Mouse (Mus musculus) urinary bladder, adult 18-20 months (tissue): Measurements from ENCODE around the gene Sfi1.
"Not testable (repeated sequence)": the region's sequence is repeated elsewhere in the genome, so short reads cannot be mapped to it uniquely, and the experiment has no call there.

ENCODE experiments used
- DNase-seq, 2 experiments: peaks; one replicate each; pipeline ENCODE4 v3.0.0; 2022; ENCODE audit warnings: low spot score in 2 of 2, mixed read lengths in 2 of 2

The Sfi1 gene

GRCm38 (mm10) chr11:3104501-3105260 lies 88.6 kb downstream of the Sfi1 start:
- not testable (repeated sequence) for DNase-seq

DNA sequence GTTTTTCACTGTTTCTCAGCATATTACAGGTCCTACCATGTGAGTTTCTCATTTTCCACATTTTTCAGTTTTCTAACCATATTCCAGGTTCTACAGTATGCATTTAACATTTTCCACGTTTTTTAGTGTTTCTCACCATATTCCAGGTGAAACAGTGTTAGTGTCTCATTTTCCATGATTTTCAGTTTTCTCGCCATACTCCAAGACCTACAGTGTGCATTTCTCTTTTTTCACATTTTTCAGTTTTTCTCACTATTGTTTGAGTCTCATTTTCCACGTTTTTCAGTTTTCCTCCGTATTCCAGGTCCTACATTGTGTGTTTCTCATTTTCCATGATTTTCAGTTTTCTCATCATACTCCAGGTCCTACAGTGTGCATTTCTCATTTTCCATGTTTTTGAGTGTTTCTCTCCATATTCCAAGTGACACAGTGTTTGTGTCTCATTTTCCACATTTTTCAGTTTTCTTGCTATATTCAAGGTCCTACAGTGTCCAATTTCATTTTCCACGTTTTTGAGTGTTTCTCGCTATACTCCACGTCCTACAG lies 89.6 kb downstream of the Sfi1 start:
- no peak for DNase-seq

GRCm38 (mm10) chr11:3102626-3103025 lies 90.6 kb downstream of the Sfi1 start:
- DNase-seq = not testable (repeated sequence)

DNA sequence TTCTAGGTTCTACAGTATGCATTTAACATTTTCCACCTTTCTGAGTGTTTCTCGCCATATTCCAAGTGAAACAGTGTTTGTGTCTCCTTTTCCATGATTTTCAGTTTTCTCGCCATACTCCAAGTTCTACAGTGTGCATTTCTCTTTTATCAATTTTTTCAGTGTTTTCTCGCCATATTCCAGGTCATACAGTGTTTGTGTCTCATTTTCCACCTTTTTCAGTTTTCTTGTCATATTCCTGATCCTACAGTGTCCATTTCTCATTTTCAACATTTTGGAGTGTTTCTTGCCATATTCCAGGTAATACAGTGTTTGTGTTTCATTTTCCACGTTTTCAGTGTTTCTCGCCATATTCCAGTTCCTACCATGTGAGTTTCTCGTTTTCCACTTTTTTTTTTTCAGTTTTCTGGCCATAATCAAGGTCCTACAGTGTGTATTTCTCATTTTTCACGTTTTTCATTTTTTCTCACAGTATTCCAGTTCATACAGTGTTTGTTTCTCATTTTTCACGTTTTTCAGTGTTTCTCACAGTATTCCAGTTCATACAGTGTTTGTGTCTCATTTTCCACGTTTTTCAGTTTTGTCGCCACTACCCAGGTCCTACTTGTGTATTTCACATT lies 91.3 kb downstream of the Sfi1 start:
- no peak for DNase-seq

DNA sequence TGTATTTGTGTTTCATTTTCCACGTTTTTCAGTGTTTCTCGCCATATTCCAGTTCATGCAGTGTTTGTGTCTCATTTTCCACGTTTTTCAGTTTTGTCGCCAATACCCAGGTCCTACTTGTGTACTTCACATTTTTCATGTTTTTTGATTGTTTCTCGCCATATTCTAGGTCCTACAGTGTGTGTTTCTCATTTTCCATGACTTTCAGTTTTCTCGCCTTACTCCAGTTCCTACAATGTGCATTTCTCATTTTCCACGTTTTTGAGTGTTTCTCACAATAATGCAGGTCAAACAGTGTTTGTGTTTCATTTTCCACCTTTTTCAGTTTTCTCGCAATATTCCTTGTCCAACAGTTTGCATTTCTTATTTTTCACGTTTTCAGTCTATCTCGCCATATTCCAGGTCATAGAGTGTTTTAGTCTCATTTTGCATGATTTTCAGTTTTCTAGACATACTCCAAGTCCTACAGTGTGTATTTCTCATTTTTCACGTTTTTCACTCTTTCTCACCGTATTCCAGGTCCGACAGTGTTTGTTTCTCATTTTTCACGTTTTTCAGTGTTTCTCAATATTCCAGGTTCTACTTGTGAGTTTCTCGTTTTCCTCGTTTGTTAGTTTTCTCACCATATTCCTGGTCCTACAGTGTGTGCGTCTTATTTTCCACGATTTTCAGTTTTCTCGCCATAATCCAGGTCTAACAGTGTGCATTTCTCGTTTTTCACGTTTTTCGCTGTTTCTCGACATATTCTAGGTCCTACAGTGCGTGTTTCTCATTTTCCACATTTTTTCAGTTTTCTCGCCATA lies 92.0 kb downstream of the Sfi1 start:
- no peak for DNase-seq

DNA sequence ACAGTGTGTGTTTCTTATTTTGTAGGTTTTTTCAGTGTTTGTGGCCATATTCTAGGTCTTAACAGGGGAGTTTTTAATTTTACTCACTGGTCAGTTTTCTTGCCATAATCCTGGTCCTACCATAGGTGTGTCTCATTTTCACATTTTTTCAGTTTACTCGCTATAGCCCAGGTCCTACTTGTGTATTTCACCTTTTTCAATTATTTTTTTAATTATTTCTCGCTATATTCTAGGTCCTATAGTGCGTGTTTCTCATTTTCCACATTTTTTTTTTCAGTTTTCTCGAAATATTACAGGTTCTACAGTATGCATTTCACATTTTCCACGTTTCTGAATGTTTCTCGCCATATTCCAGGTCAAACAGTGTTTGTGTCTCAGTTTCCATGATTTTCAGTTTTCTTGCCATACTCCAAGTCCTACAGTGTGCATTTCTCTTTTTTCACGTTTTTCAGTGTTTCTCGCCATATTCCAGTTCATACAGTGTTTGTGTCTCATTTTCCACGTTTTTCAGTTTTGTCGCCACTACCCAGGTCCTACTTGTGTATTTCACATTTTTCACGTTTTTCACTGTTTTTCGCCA lies 93.1 kb downstream of the Sfi1 start:
- not testable (repeated sequence) for DNase-seq
